Mouse (Mus musculus) hindbrain, embryonic 10.5 days (tissue): ENCODE measurements around the gene Zfp653. TPM values are rescaled to one million over a fixed set of nuclear protein-coding genes. Genes with fewer than 3 reads are reported as not detected.
A peak's percentile ranks its signal among the peaks of the same experiment; 100 is the strongest.
"Not testable (repeated sequence)": the region's sequence is repeated elsewhere in the genome, so short reads cannot be mapped to it uniquely, and the experiment has no call there.

ENCODE experiments used
- DNase-seq: peaks from one replicate; pipeline ENCODE4 v3.0.0-alpha.2; 2017; ENCODE audit warnings: low spot score
- H3K27ac ChIP-seq: fragments of 300-500 bp; sonication (generic); 2 replicates; pipeline ENCODE4 v1.5.1; 2016; ENCODE audit warnings: mild to moderate bottlenecking, moderate library complexity
- H3K27me3 ChIP-seq: fragments of 300-500 bp; sonication (generic); 2 replicates; pipeline ENCODE4 v1.6.1; 2016; ENCODE audit warnings: mild to moderate bottlenecking; ENCODE audit not compliant: poor library complexity, insufficient read depth, severe bottlenecking
- H3K36me3 ChIP-seq: fragments of 300-500 bp; sonication (generic); 2 replicates; pipeline ENCODE4 v1.6.1; 2016; ENCODE audit warnings: mild to moderate bottlenecking, moderate library complexity
- H3K4me1 ChIP-seq: fragments of 300-500 bp; sonication (generic); replicated peaks from 2 replicates; pipeline ENCODE4 v1.6.1; 2016; ENCODE audit warnings: mild to moderate bottlenecking
- H3K4me3 ChIP-seq: fragments of 300-500 bp; sonication (generic); 2 replicates; pipeline ENCODE4 v1.5.1; 2016; ENCODE audit warnings: mild to moderate bottlenecking, moderate library complexity
- H3K9me3 ChIP-seq: fragments of 300-500 bp; sonication (generic); 2 replicates; pipeline ENCODE4 v1.6.1; 2016; ENCODE audit warnings: mild to moderate bottlenecking, moderate library complexity
- WGBS: fragments of 180-500 bp; shearing (Covaris S2); methylation state at CpG from one replicate; pipeline ENCODE4 v1.1.7; 2016; 5-methylcytosine and 5-hydroxymethylcytosine counted together
- polyA plus RNA-seq: library from polyadenylated mRNA; unstranded; fragments of >200 nt; fragmentation: Nextera tagmentation; extraction: Ambion mirVana; gene quantifications from 2 replicates; pipeline ENCODE4 v1.2.1, GENCODE M21; 2016

Zfp653 gene
- polyA plus RNA-seq, 1 experiment from 2014 or later: 15.4 TPM

- Histone ChIP-seq H3K9me3 (no peaks in the 10 kb centered on the region), H3K27ac (no peak overlapping the region), H3K4me1 (peaks cover 13% of the 10 kb centered on the region), H3K36me3 (no peaks in the 10 kb centered on the region), H3K27me3 (0 out of 2 replicates have a peak, but pooled peaks cover 1% of the 10 kb centered on the region), H3K4me3 (no peak overlapping the region)
- over 99% methylated on average over 7 of the region's 7 CpGs for WGBS
- DNase-seq: no peak
Measured at GRCm38 (mm10) chr9:22089281-22089680, 18.1 kb upstream of the Zfp653 start.

- Histone ChIP-seq H3K27ac (no peak overlapping the region), H3K4me3 (no peak overlapping the region), H3K4me1 (peaks cover 16% of the 10 kb centered on the region), H3K27me3 (no peaks in the 10 kb centered on the region), H3K9me3 (no peaks in the 10 kb centered on the region), H3K36me3 (peaks cover 11% of the 10 kb centered on the region; the same call in 1 of the 2 replicates)
- WGBS: 89% methylated on average over 2 of the region's 2 CpGs
- no peak for DNase-seq
Measured at GRCm38 (mm10) chr9:22087034-22087618, 15.9 kb upstream of the Zfp653 start.

DNA sequence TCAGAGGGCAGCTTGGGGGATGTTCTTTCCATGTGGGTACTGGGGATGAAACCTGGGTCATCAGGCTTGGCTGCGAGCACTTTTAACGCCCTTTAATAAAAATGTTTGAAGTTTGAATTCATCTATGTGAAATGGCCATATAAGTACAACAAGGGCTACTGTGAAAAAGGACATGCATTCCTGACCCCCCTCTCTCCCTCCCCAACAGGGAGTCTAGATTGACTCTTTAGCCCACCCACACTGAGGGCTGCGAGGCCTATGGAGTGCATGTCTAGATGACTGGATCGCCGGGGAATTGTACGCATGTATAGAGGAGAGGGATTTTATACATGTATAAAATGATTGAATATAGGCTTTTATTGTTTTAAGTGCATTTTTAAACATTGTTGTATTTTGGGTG, 14.8 kb upstream of the Zfp653 start:
- peaks cover 12% of the 10 kb centered on the region; the same call in 1 of the 2 replicates for H3K36me3 ChIP-seq
- peak overlapping the region; percentile 86 for H3K4me3 ChIP-seq
- no peaks in the 10 kb centered on the region for H3K9me3 ChIP-seq
- peak overlapping the region; percentile 86; the same call in 1 of the 2 replicates for H3K27ac ChIP-seq
- peaks cover 16% of the 10 kb centered on the region for H3K4me1 ChIP-seq
- 87% methylated on average over 6 of the region's 6 CpGs for WGBS
- H3K27me3 ChIP-seq: no peaks in the 10 kb centered on the region
- no peak for DNase-seq

DNA sequence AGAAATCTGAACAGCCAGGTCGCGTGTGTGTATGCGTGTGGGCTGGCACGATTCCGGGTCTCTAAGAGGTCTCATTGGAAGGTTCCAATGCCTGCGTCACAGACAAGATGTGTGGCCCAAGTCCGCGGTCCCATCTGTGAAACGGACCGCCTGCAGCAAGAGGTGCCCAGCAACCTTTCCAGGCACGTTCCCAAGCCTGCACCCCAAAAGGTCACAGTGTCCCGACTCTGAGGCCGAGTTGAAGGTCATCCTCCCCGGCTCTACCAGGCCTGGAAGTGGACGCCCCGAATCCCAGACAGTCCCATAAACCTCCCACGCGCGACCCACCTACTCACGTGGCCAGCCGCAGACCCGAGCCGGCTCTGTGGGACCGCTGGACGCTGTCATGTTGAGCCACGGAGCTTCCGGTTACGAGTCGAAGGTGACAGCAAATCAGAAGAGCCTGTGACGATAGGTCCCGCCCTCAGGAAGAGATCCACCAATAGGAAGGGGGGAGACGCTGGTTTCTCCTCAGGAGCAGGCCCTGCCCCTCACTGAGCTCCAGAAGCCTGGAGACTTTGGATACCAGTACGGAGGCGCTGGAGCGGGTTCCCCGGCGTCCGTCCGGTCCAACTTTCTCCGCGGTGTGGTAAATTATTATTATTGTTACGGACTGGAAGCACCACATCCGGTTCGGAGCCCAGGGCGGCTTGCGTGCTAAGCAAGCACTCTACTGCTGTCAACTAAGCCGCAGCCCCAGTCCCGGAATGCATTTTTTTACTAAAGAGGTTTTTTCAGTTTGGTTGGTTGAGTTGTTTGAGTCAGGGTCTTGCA, 14.1 kb upstream of the Zfp653 start, which contains the start of gene Ecsit:
Gene Ecsit, minus strand, starts transcription at position 417 of the 813 bp plus-strand sequence.
- Histone ChIP-seq H3K36me3 (peaks cover 17% of the 10 kb centered on the region), H3K4me3 (peak within 1 kb of the TSS; percentile 86), H3K4me1 (peaks cover 16% of the 10 kb centered on the region), H3K27ac (peak within 1 kb of the TSS; percentile 86), H3K27me3 (no peaks in the 10 kb centered on the region), H3K9me3 (no peaks in the 10 kb centered on the region)
- WGBS: under 1% methylated on average over 48 of the region's 48 CpGs
- peak; percentile 93 for DNase-seq

DNA sequence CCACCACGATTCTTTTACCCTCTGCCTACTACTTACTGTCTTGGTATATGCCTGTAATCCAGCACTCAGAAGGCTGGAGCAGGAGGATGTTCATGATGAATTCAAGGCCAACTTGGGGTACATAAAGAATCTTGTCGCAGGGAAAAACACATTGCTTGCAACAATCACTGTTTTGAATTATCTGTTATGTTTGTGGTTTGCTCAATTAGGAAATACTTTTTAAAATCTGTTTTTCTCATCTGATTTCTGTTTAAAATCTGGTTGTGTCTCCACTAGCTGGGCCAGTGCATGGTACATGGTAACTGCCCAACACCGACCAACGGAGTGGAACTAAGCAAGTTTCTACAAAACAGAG, 13.5 kb upstream of the Zfp653 start:
- Histone ChIP-seq H3K4me3 (peak overlapping the region; percentile 86), H3K36me3 (peaks cover 21% of the 10 kb centered on the region), H3K27me3 (no peaks in the 10 kb centered on the region), H3K9me3 (no peaks in the 10 kb centered on the region), H3K4me1 (peaks cover 16% of the 10 kb centered on the region), H3K27ac (peak overlapping the region; percentile 86)
- 34% methylated on average over 4 of the region's 4 CpGs for WGBS
- no peak for DNase-seq

DNA sequence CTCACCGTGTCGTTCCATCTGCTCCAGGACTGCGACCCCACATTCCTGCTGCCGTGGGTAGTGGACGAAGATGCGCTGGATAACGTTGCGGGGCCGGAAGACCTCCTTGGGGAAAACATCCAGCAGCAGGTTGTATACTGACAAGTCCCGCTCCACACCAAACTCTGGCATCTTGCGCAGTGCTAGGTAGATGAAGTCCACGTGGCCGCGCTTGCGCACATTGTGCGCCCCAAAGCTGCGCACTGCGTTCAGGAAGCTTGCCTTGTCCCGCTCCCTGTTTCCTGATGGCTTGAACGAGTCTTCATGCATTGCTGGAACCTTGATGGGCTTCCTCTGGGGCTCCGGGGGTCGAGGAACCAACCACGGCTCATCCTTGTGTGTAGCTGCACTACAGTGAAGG, 5.0 kb upstream of the Zfp653 start:
- Histone ChIP-seq H3K36me3 (peaks cover 62% of the 10 kb centered on the region), H3K4me3 (no peak overlapping the region), H3K9me3 (no peaks in the 10 kb centered on the region), H3K27ac (no peak overlapping the region), H3K4me1 (peaks cover 7% of the 10 kb centered on the region; the same call in 1 of the 2 replicates), H3K27me3 (no peaks in the 10 kb centered on the region)
- WGBS: 93% methylated on average over 23 of the region's 23 CpGs
- no peak for DNase-seq

GRCm38 (mm10) chr9:22075778-22076177, 4.6 kb upstream of the Zfp653 start:
- not testable (repeated sequence) for H3K4me3 ChIP-seq, H3K4me1 ChIP-seq, H3K9me3 ChIP-seq, DNase-seq, H3K27me3 ChIP-seq, H3K27ac ChIP-seq
- WGBS: 71% methylated on average over 5 of the region's 5 CpGs
- H3K36me3 ChIP-seq: peaks cover 62% of the 10 kb centered on the region

GRCm38 (mm10) chr9:22072276-22072675, 1.1 kb upstream of the Zfp653 start:
- WGBS: 92% methylated on average over 4 of the region's 4 CpGs
- no peak overlapping the region for H3K4me3 ChIP-seq
- peaks cover 20% of the 10 kb centered on the region for H3K4me1 ChIP-seq
- DNase-seq: no peak
- H3K36me3 ChIP-seq: peaks cover 60% of the 10 kb centered on the region
- no peak overlapping the region for H3K27ac ChIP-seq
- no peaks in the 10 kb centered on the region for H3K9me3 ChIP-seq
- no peaks in the 10 kb centered on the region for H3K27me3 ChIP-seq

GRCm38 (mm10) chr9:22069881-22070553, 1.2 kb downstream of the Zfp653 start:
- no peaks in the 10 kb centered on the region for H3K27me3 ChIP-seq
- H3K4me1 ChIP-seq: peaks cover 20% of the 10 kb centered on the region
- H3K9me3 ChIP-seq: no peaks in the 10 kb centered on the region
- 75% methylated on average over 4 of the region's 4 CpGs for WGBS
- no peak for DNase-seq
- peaks cover 68% of the 10 kb centered on the region for H3K36me3 ChIP-seq
- H3K4me3 ChIP-seq: peak overlapping the region; percentile 89
- 0 out of 2 replicates have a peak overlapping the region, but pooled peaks have one; percentile 99 for H3K27ac ChIP-seq

DNA sequence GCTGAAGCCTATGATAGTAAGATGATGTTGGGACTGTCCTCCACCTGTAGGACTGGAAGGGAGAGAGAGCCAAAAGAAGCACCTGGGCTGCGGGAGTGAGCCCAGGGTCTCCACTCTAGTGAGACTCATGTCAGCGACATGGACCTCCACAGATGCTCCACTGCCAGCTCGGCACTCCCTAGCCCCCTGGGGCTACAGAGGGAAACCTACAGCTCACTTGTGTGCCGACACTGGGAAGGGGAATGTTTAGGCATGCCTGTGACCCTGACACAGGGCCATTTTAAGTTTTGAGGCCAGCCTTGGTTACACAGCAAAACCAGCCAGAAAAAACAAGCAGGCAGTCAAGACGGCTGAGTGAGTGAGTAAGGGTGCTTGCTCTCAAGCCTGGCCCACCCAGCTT, 4.0 kb downstream of the Zfp653 start:
- Histone ChIP-seq H3K4me3 (no peak overlapping the region), H3K27ac (no peak overlapping the region), H3K36me3 (peaks cover 69% of the 10 kb centered on the region), H3K27me3 (no peaks in the 10 kb centered on the region), H3K9me3 (no peaks in the 10 kb centered on the region), H3K4me1 (peaks cover 20% of the 10 kb centered on the region)
- WGBS: 82% methylated on average over 5 of the region's 5 CpGs
- DNase-seq: no peak

DNA sequence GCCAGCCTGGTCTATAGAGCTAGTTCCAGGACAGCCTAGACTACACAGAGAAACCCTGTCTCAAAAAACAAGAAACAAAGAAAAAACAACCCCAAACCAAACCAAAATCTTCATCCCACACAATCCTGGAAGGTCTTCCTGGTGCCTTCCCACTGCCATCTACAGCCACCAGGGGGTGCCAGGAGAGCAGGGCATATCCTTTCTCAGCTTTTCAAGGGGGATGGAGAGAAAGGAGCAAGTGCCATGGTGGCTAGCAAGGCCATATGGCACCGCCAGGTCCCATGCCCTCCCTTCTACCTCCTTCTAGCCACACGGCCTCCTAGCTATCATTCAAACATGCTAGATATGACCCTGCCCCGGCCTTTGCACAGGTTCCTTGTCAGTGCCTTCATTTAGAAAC, 4.7 kb downstream of the Zfp653 start:
- H3K4me3 ChIP-seq: no peak overlapping the region
- WGBS: 84% methylated on average over 3 of the region's 3 CpGs
- no peak overlapping the region for H3K27ac ChIP-seq
- H3K27me3 ChIP-seq: no peaks in the 10 kb centered on the region
- H3K36me3 ChIP-seq: peaks cover 76% of the 10 kb centered on the region
- peak; percentile 44 for DNase-seq
- peaks cover 14% of the 10 kb centered on the region for H3K4me1 ChIP-seq
- no peaks in the 10 kb centered on the region for H3K9me3 ChIP-seq

- Histone ChIP-seq H3K9me3 (no peaks in the 10 kb centered on the region), H3K4me3 (no peak overlapping the region), H3K36me3 (peaks cover 83% of the 10 kb centered on the region), H3K27me3 (no peaks in the 10 kb centered on the region), H3K27ac (no peak overlapping the region), H3K4me1 (peaks cover 12% of the 10 kb centered on the region)
- DNase-seq: no peak
- 95% methylated on average over 11 of the region's 11 CpGs for WGBS
Measured at GRCm38 (mm10) chr9:22065642-22066041, 5.5 kb downstream of the Zfp653 start.

- Histone ChIP-seq H3K4me1 (no peaks in the 10 kb centered on the region), H3K9me3 (no peaks in the 10 kb centered on the region), H3K27ac (no peak overlapping the region), H3K4me3 (no peak overlapping the region), H3K36me3 (peaks cover 95% of the 10 kb centered on the region), H3K27me3 (no peaks in the 10 kb centered on the region)
- no peak for DNase-seq
- 93% methylated on average over 3 of the region's 3 CpGs for WGBS
Measured at GRCm38 (mm10) chr9:22064341-22064740, 6.8 kb downstream of the Zfp653 start.
